Mouse (Mus musculus) small intestine, adult 10 weeks (tissue): ENCODE measurements around the gene Stxbp1. TPM values are rescaled to one million over a fixed set of nuclear protein-coding genes. Genes with fewer than 3 reads are reported as not detected.

Experiments used
- polyA plus RNA-seq: library from polyadenylated mRNA; stranded (reverse); fragments of 350-450 nt; fragmentation: Illumina TruSeq; extraction: RNeasy Lipid Tissue Mini Kit (QIAGEN cat#74804); gene quantifications from one replicate; pipeline ENCODE4 v1.2.3, GENCODE M21; 2014; ENCODE audit warnings: low replicate concordance

The Stxbp1 gene
- polyA plus RNA-seq: 2.4 TPM

DNA sequence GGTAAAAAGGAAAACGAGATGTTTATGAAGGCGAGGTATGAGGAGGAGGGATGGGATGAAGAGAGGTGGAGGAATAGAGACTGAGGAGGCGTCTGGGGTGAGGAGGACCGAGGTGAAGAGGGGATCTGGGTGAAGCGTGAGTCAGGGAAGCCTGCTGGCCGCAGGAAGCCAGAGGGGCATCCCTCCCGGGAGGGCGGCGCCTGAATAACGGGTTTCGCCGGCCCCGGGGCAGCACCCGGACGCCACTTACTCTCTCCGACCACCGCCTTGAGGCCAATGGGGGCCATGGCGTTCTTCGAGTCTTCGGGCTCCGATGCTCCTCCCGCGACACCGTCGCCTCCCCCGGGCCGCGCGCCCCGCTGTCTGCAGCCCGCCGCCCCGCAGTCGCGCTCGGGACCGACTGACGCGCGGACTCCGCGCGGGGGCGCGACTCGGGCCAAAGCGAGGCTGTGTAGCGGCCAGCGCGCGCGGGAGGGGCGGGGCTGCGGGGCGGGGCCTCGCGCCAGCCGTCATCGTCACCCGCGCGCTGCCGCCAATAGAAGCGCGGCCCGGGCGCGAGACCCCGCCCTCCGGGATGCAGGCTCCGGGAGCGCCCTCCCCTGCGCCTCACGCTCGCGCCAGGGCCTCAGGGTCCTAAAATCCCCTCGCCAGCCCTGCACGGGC lies at the start of gene Stxbp1:
Gene Stxbp1, minus strand, starts transcription at position 441 of the 663 bp plus-strand sequence.

DNA sequence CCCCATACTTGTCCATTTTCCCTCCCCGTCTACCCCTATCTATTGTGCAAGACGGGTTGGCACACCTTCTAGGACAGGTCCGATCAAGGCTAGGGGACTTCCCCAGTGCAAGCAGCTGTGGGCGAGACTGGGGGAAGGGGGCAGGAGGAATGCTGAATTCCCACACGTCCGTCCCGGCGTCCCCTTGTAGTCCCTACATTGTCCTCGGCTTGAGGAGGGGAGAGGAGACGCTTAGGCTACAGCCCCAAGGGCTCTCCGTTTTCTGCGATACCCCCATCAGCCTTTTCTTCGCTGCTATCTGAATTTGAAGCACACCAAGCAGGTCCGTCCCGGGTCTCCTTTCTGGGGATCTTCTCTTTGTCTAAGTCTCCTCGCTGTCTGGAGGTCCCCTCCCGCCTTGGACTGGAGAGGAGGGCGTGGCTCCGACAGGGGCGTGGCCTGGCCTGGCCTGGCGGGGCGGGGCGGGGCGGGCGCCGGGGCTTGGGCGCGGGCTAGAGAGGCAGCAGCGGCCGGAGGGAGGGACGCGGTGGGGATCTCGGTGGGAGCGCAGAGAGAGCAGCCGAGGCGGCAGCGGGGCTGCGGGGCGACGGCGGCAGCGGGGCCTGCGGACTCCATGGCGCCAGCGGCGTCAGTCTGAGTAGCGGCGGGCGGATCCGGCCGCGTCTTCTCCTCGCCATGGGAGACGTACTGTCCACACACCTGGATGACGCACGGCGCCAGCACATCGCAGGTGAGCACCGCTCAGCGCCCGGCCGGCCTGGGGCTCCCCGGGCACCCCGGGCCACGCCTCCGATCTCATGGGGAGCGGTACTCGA lies 28.8 kb upstream of the Stxbp1 start, which contains the start of gene Fam129b:
Gene Fam129b, plus strand, starts transcription at position 440 of the 815 bp plus-strand sequence.

DNA sequence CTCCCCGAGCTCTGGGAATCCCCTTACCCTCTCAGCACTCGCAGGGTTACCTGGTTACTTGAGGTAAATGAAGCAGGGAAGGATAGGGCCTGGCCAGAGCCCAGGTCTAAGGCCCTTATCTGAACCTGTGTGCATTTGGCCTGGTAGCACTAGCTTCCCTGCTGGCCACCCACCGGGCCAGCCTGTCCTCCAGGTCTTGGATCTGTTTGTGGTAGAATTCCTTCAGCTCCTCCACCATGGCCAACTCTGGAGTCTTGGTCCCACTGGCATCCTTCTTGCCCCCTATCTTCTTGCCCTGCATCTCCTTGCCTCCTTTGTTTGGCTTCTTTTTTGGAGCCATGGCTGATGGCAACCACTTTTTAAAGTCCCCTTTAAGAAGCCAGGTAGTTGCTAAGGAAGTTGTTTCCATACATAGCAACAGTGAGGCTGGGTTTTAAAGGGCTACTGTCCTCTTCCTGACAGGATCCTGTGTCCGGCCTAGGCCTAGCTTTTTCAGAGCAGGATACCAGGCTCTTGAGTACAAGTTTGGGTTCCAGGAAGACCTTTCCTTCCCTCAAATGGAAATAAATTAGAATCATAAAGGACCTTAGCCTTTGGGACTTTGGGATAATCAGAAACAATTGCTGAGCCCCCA lies 62.9 kb downstream of the Stxbp1 start, which contains the start of gene Cfap157:
Gene Cfap157, minus strand, starts transcription at position 381 of the 634 bp plus-strand sequence.

GRCm38 (mm10) chr2:32775359-32776074 lies 71.5 kb downstream of the Stxbp1 start, which contains the start of the genes Ttc16 and Ptrh1:
Gene Ttc16 (minus strand): TSS chr2:32775633.
Gene Ptrh1 (plus strand): TSS chr2:32775786.

DNA sequence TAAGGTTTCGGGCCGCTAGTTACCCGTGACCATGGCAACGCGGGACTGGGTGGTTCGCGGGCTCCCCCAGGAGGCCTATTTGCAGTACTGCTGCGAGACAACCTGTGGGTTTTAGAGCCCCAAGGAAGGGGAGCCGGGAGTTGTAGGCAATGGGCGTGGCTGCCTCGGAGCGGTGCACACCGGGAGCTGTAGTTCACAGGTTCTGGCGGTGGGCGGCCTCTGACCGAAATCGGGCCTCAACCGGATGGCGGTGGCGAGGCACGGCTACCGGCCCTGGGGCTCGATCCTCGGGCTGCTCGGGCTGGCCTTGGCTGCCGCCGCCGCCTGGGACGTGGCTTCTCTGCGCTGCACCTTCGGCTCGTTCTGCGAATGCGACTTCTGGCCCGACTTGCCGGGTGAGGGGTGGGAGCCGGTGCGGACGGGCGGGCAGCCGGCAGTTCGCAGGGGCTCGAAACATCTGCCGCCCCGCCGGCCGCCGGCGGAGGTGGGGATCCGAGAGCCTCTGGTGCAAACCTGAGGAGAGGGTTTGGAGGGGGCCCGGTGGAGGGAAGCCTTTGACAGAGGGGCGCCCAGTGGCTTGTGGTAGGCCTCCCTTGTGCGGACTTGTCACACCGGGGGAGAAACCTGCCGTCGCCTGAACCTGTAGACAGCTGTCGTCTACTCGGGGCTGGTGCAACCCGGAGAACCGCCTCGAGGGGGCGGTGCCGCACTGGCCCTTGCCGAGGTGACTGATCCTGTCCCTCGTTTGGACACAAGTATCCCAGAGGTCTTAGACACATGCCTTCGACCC lies 89.8 kb downstream of the Stxbp1 start, which contains the start of gene Tor2a:
Gene Tor2a, plus strand, starts transcription at position 179 of the 790 bp plus-strand sequence.

GRCm38 (mm10) chr2:32740916-32741272 lies 106.2 kb downstream of the Stxbp1 start, which contains the start of gene 6330409D20Rik:
Gene 6330409D20Rik (minus strand): TSS chr2:32741016.

Other genes with a start within 250 kb of the Stxbp1 start
- 0.30 TPM for gene St6galnac6, start 247.5 kb downstream of the Stxbp1 start, polyA plus RNA-seq
- gene Ak1, start 225.5 kb downstream of the Stxbp1 start, polyA plus RNA-seq: 0.33 TPM
- gene Eng, start 200.7 kb downstream of the Stxbp1 start, polyA plus RNA-seq: 0.11 TPM
- not detected for gene Fpgs, start 143.1 kb downstream of the Stxbp1 start, polyA plus RNA-seq
- gene Cdk9, start 134.2 kb downstream of the Stxbp1 start, polyA plus RNA-seq: 31.9 TPM
- gene Sh2d3c, start 126.2 kb downstream of the Stxbp1 start, polyA plus RNA-seq: 0.19 TPM
- gene 6330409D20Rik, start 106.2 kb downstream of the Stxbp1 start, polyA plus RNA-seq: not detected
- 1.3 TPM for gene Tor2a, start 90.0 kb downstream of the Stxbp1 start, polyA plus RNA-seq
- gene Ttc16, start 71.6 kb downstream of the Stxbp1 start, polyA plus RNA-seq: 0.41 TPM
- 0.82 TPM for gene Ptrh1, start 71.5 kb downstream of the Stxbp1 start, polyA plus RNA-seq
- gene Cfap157, start 62.8 kb downstream of the Stxbp1 start, polyA plus RNA-seq: not detected
- gene Fam129b, start 28.9 kb upstream of the Stxbp1 start, polyA plus RNA-seq: 0.15 TPM
- gene Rpl12, start 114.3 kb upstream of the Stxbp1 start, polyA plus RNA-seq: 102 TPM
- 2.8 TPM for gene Lrsam1, start 114.4 kb upstream of the Stxbp1 start, polyA plus RNA-seq
- gene Slc2a8, start 134.8 kb upstream of the Stxbp1 start, polyA plus RNA-seq: not detected